Mouse (Mus musculus): ENCODE results near the gene Gm45713.
"Not testable (repeated sequence)": the region's sequence is repeated elsewhere in the genome, so short reads cannot be mapped to it uniquely, and the experiment has no call there.

Gene Gm45713

DNA sequence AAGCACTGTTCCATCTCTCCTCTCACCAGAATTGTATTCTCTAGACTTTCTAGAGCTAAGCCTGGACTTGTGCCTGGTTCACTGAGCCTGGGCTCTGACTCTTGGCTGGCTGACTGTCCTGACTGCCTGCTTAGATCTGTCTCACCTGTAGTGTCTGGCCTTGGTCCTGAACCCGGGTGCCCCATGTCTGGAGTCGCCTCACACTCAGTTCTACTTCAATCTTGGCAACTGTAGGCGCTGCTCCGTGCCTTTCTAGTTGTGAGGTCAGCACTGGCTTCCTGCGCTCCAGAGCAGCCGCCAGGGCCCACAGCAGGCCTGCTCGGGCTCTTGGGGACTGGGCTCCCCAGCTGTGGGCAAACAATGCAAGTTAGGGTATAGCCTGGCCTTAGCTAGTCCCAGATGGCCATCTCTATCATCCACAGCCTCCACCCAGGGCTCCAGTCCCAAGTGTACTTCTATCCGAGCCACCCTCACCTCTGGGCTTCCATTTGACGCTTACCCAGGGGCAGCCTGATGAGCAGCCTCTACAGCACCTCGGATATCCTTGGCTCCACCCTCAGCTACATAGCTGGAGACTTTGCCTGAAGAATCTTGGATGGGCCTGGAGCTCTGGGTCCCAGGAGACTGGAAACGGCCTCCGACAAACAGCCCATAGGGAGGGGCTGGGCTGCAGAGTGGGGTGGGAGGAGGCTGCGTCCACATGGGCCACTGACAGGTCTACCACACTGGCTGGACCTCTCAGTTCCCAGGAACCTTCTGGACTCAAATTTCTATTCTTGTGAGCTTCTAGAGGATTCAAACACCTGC is 8.5 kb upstream of the Gm45713 start:
- DNase-seq (ENCODE audit: inconsistent ontology term) = no peak

DNA sequence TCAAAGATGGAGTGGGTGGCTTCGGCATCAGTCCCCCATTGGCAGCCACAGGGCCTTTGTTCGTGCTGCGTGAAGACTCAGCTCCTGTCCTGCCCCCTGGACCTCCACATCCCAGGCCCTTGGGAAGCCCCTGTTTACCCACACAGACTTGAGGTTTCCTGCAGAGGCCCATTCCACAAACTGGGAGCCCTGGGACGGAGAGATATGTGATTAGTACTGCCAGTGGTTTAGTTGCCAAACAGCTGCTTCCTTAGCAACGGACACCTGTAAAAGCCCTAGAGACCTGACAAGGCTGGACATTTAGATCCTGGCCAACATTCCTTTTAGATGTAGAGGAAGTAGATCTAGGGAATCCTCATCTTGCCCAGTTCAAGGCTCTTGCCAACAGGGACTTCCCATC is 5.9 kb upstream of the Gm45713 start:
- no peak for DNase-seq (ENCODE audit: inconsistent ontology term)

DNA sequence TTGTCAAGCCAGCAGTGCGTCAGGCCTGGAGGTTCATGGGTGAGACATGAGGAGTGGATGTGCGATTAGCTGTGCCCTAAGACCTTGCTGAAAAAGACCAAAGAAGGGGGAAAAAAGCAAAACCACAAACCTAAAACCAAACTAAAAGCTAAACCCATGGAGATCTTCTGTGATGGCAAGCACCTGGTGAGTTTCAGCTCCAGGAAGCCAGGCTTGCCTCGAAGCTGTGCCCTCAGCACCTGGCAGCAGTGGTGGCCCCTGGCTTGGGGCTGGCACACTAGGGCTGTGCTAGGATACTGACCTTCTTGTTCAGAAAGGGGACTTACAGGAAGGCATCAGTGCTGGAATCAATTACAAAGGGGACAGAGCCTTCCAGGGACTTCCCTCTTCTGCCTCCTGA is 5.3 kb upstream of the Gm45713 start:
- no peak for DNase-seq (ENCODE audit: inconsistent ontology term)

DNA sequence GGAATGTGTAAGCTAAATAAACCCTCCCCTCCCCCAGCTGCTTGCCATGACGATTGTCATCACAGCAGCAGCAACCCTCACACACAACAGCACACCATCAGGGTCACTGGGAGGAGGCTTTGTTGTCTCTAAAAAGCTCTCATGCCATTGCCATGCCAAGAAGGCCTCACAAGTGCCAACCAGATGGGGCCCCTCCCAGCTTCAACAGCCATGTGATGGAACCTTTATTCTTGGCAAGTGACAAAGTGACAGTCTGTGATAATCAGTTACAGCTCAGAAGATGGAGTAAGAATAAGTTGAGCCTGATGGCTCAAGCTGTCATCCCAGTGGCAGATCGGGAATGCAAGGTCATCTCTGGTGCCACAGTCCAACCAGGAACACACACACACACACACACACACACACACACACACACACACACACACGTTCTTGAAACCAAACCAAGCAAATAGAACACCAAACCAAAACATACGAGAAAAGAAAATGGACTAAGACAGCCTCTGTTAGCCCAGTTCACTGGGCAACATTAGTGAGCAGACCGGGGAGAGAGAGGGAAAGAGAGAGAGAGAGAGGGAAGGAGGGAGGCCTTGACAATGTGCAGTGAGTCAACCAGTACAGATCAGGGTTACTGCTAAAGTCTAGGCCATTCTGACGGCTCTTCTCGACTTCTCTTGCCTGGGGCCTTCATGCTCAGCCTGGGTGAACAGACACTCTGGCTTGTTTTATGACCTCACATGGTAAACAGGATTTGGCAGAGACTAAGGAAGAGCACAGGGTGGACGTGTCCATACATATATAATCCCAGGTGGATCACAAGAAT is 4.1 kb upstream of the Gm45713 start:
- no peak for DNase-seq (ENCODE audit: inconsistent ontology term)

DNA sequence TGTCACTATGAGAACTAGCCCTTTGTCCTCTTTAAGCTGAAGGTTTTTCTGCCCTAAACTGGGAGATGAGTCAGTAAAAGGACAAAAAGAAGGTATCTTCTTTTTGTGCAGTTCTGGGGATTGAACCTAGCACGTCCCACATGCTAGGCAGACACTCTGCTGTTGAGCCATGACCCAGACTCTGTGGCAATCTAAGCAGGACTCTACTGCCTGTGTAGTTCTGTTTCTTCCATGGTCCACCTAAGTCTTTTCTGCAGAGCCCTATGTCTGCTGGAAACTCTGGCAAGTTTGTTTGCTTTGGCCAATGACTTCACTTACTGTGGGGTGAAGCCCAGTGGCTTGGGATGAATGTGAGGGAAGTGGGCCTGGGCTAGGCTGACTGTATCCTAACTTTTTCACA is 2.4 kb upstream of the Gm45713 start:
- DNase-seq (ENCODE audit: inconsistent ontology term) = no peak

DNA sequence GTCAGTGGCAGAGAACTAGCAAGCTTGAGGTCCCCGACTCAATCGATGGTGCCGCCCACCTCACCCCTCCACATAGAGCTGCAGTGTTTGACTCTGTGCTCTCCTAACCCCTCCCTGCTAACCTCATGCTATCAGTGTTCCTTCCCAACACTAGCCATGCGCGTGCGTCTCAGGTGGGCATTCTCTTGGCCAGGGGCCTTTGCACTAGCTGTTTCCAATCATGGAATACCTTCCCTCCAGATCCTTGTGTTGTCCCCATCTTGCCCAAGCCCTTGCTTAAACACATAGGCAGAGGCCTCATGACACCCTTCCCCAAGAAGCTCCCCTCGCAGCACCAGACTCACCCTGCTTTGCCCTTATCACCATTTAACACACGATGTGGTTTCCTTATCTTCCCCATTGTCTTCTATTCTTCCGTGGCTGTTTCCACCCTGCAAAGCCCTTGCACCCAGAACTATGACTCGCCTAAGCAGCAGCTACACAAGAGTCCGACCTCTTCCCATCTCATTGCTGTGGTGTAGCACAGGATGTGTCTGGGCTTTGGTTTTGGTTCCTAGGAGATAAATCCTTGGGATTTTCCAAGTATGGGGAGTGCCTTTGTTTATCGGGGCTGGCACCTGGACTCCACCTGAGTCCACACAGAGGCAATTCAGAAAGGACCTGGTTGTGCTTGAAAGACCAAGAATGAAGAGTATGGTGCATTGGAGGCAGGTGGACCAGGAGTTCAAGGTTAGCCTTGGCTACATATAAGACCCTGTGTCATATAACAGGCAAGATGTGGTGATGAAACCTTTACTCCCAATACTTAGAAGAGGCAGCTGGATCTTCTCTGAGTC is 1.4 kb upstream of the Gm45713 start:
- DNase-seq (ENCODE audit: inconsistent ontology term) = no peak

DNA sequence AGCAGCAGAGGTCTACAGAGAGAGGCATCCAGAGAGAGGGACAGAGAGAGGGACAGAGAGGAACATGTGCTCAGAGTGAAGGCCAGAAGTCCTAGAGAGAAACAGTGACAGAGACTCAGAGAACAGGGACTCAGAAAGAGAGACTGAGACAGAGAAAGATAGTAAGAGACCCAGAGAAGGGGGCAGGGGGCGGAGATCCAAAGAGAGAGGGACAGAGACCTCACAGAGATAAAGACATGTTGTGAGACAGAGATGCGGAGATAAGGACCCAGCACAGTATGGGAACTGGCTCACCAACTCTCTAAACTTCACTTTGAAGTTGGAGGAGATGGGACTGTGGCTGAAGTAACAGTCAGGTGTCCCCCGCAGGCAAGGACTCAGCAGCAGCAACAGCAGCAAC is 661 bp downstream of the Gm45713 start:
- no peak for DNase-seq (ENCODE audit: inconsistent ontology term)

DNA sequence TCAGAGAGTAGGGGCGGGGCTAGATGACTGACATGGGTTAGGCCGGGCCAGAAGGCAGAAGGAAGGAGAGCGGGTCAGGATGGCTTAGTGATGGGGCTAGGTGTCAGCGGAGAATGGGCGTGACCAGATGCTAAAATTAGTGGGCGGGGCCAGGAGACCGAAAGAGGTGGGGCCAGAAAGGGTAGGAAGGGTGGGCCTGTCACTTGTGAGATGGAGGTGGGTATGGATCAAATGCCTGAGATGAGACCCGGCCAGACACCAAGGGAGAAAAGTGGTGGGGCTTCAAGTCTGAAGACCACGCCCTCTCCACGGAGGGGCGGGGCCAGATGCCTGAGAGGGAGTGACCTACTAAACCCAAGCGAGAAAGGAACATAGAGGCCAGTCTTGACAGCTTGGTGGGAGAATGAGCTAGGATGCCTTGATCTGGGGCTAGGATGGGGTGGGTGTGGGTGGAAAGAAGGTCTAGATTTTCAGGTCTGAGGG is 1.4 kb downstream of the Gm45713 start:
- peak; percentile 34 for DNase-seq (ENCODE audit: inconsistent ontology term)

DNA sequence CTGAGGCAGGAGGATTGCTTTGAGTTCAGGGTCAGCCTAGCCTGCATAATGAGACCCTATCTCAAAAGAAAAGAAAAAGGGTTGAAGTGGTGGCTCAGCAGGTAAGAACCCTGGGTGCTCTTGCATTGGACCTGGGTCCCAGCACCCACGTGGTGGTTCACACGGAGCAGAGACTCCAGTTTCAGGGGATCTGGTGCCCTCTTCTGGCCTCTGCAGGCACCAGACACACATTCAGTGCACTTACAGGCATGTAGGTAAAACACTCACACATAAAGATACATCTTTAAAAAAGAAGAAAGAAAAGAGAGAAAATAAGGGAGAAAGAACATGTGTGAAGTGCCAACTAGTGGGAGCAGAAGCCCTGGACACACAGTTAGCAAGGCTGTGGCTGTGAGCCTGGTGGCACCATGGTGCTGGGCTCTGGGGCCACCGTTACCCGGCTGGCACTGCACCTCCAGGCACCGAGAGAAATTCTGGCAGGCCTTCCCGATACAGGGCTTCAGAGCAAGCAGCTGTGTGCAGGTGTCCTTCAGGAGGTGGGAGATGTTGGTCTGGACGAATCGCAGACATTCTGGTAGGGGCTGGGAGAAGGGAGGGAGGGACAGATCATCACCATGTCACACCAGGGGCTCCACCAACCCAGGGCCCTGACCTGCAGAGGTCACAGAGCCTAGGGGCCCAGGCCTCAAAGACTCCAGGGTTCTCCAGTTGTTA is 2.4 kb downstream of the Gm45713 start:
- no peak for DNase-seq (ENCODE audit: inconsistent ontology term)

DNA sequence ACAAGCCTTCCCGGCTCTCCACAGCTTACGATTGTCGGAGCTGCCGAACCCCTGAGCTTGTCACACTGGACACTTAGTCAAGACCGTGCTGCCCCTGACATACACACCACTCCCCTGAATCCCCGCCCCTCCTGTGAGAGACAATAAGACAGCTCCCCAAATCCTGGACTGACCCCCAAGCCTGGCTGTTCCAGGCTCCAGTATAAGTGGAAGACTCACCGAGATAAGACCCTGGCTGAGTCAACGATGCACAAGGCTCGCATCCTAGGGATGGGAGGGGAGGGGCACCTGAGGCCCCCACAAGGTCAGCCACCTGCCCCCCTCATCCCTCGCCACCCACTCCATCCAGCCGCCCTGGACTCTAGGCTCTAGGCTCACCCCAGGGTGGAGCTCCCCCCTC is 4.2 kb downstream of the Gm45713 start:
- DNase-seq (ENCODE audit: inconsistent ontology term) = no peak

DNA sequence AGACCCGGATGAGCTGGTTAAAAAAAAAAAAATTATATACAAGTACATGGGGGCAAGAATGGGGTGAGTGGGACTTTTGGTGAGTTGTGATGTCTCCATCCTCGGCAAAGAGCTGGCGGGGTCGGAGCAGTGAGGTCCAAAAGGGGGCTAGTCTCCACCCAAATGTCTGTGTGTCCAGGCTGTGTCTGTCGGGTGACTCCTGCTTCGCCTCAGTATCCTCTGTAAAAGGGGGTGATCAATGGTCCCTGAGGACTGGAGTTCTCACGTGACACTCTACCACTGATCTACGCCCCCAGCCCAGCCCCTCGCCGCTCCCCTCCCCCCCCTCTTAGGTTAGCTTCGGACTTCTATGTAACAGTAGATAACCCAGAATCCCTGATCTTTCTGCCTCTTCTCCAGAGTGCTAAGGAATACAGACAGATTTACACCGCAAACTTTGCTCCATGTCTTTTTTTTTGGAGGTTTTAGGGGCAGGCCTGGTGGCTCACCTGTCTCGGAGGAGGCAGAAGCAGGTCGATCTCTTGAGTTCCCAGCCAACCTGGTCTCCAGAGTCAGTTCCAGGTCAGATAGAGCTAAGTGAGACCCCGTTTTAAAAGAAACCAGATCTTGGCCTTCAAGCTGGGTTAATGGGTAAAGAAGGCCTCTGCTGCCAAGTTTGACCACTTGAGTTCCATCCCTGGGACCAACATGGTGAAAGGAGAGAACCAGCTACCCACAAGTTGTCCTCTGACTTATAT is 6.1 kb downstream of the Gm45713 start:
- no peak for DNase-seq (ENCODE audit: inconsistent ontology term)

DNA sequence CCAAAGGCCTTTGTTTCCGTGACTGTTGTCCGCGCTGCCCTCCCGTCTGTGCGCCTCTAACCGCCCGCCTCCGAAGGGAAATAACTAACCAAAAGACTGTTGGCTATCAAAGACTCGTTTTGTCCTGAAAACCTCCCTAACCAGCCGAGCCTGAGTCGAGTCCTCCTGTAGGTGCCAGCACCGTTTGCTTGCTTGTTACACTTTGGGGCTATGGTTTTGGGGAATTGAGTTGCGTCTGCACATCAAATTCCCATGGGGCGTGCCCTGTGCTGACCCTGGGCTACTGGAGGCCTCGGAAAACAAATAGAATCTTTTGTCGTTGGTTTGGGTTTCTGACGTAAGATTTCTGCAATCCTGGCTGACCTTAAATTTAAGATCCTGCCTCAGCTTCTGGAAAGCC is 6.7 kb downstream of the Gm45713 start:
- no peak for DNase-seq (ENCODE audit: inconsistent ontology term)

DNA sequence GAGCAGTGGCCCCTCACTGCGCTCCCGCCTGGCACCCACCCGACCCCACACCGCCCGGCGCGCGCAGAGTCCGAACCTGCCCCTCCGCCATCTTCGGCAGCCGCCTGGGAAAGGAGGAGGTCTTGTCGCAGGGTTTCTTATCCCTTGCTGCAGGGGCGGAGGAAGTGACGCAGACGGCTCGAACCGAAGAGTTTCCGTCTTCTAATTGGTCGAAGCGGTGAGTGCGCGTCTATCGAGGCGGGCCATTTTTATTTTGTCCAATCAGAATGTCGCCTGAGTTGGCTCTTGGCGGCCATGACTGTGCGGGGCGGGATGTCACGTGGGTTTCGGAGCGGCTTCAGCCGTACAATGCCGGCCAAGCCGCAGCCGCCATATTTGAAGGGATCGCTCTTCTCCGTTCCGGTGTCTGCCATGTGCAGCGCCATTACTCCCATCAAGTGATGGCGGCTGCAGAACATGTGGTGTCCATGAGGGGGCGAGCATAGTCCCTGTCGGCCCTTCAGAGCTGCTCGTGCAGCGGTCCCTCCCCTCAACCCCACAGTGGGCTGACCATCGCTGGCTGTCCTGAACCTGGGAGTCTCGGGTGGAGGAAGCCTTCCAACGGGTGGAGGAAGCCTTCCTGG is 7.3 kb downstream of the Gm45713 start, which contains the start of gene Rpl13a:
Gene Rpl13a, minus strand, starts transcription at position 138 of the 623 bp plus-strand sequence.
- DNase-seq (ENCODE audit: inconsistent ontology term) = peak; percentile 97

DNA sequence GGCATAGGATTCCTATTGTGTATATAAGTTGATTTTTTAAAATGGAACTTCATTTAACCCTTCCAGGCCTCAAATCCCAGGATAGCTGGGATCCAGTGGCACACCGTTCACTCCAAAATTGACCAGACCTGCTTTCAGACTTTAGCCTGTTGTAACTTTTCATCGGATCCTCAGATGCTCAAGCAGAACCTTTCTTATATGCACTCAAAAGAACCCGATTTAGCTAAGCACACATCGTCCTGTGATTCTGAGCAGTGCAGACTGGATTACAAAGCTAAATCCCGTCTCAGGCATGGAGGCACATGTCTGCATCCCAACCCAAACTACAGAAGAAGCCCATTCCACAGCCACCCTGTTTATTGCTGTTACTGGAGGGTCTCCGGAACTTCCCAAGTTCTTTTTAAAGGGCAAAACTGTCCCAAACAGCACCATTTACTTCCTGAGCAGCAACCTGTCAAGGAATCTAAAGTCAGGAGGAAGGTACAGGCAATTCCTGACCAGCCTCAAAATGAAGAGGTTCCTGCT is 8.3 kb downstream of the Gm45713 start:
- DNase-seq (ENCODE audit: inconsistent ontology term) = no peak

DNA sequence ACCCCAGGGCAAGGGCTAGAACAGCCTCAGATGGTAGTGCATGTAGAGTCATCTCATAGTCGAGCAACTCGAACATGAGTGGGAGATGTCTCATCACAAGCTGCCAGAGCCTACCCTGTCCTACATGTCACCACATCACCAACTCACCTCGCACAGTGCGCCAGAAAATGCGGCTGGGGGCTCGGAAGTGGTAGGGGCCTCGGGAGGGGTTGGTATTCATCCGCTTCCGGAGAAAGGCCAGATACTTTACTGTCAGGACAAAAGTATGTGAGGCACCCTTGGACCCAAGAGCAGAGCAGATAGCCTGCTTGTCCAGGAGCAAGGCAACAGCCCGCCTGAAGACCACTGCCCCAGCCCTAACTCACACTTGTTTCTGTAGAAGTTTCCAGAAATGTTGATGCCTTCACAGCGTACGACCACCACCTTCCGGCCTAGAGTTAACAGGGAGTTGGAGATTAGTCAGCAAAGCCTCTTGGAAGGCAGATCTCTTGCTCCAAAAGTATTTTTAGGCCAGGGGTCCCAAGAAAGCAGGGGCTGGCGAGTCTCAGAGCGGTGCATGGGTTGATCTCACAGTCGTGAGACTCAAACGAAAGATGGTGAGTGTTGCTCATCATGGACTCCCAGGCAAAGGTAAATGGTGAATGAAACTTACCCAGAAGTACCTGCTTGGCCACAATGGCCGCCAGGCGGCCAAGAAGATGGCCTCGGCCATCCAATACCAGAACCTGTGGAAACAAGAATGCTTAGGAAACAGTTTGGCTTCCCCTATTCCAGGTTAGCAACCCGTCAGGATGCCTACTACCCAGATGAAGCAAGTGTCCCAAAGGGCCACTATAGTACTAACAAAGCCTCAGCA is 9.0 kb downstream of the Gm45713 start:
- DNase-seq (ENCODE audit: inconsistent ontology term) = no peak

DNA sequence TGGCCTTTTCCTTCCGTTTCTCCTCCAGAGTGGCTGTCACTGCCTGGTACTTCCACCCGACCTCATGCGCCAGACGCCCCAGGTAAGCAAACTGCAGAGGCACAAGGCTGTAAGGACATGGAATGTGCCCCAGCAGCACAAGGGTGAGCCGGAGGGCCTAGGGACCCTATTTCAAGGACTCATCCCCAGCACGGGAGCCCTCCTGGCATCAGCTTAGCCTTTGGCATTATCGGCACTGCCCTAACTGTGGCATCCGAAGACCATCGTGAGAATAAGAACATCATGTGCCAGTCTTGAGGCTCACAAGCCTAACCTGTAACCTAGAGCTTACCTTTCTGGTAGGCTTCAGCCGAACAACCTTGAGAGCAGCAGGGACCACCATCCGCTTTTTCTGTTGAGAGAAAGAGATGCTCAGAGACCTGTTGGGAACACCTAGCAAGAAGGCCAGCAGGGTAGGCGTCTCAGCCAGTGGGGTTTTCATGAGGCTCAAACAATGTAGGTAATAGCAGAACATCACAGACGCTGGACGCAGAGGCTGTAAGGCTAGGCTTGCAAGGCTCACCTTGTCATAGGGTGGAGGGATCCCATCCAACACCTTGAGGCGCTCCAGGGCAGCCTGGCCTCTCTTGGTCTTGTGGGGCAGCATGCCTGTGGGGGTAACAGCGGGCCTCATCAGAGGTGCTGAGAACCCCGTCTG is 9.7 kb downstream of the Gm45713 start:
- DNase-seq (ENCODE audit: inconsistent ontology term) = no peak

DNA sequence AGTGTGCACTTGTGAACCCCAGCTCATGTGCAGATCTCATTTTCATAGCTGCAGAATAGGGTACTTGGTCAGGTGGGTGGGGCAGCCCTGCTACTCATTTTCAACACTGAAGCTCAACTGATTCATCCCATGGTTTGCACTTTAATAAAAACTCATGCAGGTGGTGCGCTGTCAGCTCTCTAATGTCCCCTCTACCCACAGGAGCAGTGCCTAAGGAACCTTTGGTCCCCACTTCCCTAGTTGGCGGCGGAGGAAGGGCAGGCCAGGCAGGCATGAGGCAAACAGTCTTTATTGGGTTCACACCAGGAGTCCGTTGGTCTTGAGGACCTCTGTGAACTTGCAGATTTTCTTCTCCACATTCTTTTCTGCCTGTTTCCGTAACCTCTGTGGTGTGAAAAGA is 10.4 kb downstream of the Gm45713 start:
- DNase-seq (ENCODE audit: inconsistent ontology term) = not testable (repeated sequence)

DNA sequence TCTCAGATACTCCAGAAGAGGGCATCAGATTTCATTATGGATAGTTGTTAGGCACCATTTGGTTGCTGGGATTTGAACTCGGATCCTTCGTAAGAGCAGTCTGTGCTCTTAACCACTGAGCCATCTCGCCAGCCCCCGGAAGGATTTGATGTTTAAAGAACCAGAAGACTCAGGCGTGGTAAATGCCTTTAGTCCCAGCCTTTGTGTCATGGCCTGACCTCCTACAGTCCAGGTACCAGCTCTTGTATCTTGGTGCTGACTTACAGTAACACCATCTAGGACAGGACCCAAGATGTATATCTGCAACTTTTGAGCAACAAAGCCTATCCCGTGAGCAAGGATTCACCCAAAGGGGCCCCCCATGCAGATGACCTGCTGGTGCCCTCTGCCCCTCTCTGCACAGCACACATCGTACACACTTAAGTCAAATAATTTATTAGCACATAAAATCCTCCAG is 10.9 kb downstream of the Gm45713 start:
- no peak for DNase-seq (ENCODE audit: inconsistent ontology term)
